Mouse (Mus musculus): ENCODE measurements around the gene Tepsin.

DNA sequence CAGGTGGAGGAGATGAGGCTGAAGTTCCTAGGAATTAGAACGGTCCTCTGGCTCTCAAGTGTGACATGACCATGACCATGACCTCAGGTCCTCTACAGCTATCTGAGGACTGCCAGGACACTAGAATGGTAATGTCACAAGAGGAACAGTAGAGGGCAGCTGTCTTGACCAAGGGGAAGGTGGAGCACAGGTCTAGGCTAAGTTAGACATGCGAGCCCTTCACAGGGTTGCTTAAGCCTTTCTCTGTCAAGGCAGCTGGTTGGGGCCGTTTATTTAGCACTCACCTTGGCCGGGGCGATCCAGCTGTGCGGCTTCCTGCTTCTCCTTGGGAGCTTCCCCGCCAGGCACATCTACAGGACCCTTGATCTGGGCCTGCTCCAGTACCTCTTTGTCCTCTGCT is 12.0 kb upstream of the Tepsin start:
- no peak for TF ChIP-seq TAL1 (IDR thresholded peaks at IDR 0.05; ENCODE audit: low read length)
- TF ChIP-seq GATA1 (IDR thresholded peaks at IDR 0.05; ENCODE audit: low read length) = no peak

Measured in erythroblast, embryonic 14.5 days (primary cell).